Mouse (Mus musculus): Measurements from ENCODE around the gene Erich6.

The Erich6 gene

GRCm38 (mm10) chr3:58636406-58637295, at the start of gene Erich6:
Gene Erich6 (minus strand): TSS chr3:58637207.
- DNase-seq (ENCODE audit: low read depth, low spot score) = no peak

GRCm38 (mm10) chr3:58686206-58686921, 49.4 kb upstream of the Erich6 start:
- DNase-seq (ENCODE audit: low read depth, low spot score) = no peak

- DNase-seq (ENCODE audit: low read depth, low spot score) = no peak
Measured at GRCm38 (mm10) chr3:58685396-58685795, 48.4 kb upstream of the Erich6 start.

GRCm38 (mm10) chr3:58683346-58683745, 46.3 kb upstream of the Erich6 start:
- no peak for DNase-seq (ENCODE audit: low read depth, low spot score)

- no peak for DNase-seq (ENCODE audit: low read depth, low spot score)
Measured at GRCm38 (mm10) chr3:58682336-58682735, 45.3 kb upstream of the Erich6 start.

GRCm38 (mm10) chr3:58681831-58682230, 44.8 kb upstream of the Erich6 start:
- no peak for DNase-seq (ENCODE audit: low read depth, low spot score)

GRCm38 (mm10) chr3:58680943-58681637, 44.1 kb upstream of the Erich6 start:
- DNase-seq (ENCODE audit: low read depth, low spot score) = no peak

- DNase-seq (ENCODE audit: low read depth, low spot score) = no peak
Measured at GRCm38 (mm10) chr3:58679996-58680395, 43.0 kb upstream of the Erich6 start.

GRCm38 (mm10) chr3:58678905-58679304, 41.9 kb upstream of the Erich6 start:
- no peak for DNase-seq (ENCODE audit: low read depth, low spot score)

- no peak for DNase-seq (ENCODE audit: low read depth, low spot score)
Measured at GRCm38 (mm10) chr3:58678384-58678783, 41.4 kb upstream of the Erich6 start.

GRCm38 (mm10) chr3:58677615-58678014, 40.6 kb upstream of the Erich6 start:
- DNase-seq (ENCODE audit: low read depth, low spot score) = no peak

GRCm38 (mm10) chr3:58673295-58673694, 36.3 kb upstream of the Erich6 start:
- DNase-seq (ENCODE audit: low read depth, low spot score) = no peak

GRCm38 (mm10) chr3:58672481-58673183, 35.6 kb upstream of the Erich6 start:
- DNase-seq (ENCODE audit: low read depth, low spot score) = no peak

- no peak for DNase-seq (ENCODE audit: low read depth, low spot score)
Measured at GRCm38 (mm10) chr3:58671616-58672250, 34.7 kb upstream of the Erich6 start.

- no peak for DNase-seq (ENCODE audit: low read depth, low spot score)
Measured at GRCm38 (mm10) chr3:58663970-58664369, 27.0 kb upstream of the Erich6 start.

GRCm38 (mm10) chr3:58660636-58661035, 23.6 kb upstream of the Erich6 start:
- DNase-seq (ENCODE audit: low read depth, low spot score) = no peak

- peak; percentile 9 for DNase-seq (ENCODE audit: low read depth, low spot score)
Measured at GRCm38 (mm10) chr3:58657356-58657755, 20.3 kb upstream of the Erich6 start.

GRCm38 (mm10) chr3:58655362-58656130, 18.5 kb upstream of the Erich6 start:
- no peak for DNase-seq (ENCODE audit: low read depth, low spot score)

GRCm38 (mm10) chr3:58653907-58654306, 16.9 kb upstream of the Erich6 start:
- DNase-seq (ENCODE audit: low read depth, low spot score) = no peak

GRCm38 (mm10) chr3:58650328-58650727, 13.3 kb upstream of the Erich6 start:
- DNase-seq (ENCODE audit: low read depth, low spot score) = no peak

Measured in c-Kit-negative CD71-positive TER-119-positive erythroid progenitor cells, embryonic 14.5 days (primary cell).